Mouse (Mus musculus): ENCODE measurements around the gene Nmrk2.

DNA sequence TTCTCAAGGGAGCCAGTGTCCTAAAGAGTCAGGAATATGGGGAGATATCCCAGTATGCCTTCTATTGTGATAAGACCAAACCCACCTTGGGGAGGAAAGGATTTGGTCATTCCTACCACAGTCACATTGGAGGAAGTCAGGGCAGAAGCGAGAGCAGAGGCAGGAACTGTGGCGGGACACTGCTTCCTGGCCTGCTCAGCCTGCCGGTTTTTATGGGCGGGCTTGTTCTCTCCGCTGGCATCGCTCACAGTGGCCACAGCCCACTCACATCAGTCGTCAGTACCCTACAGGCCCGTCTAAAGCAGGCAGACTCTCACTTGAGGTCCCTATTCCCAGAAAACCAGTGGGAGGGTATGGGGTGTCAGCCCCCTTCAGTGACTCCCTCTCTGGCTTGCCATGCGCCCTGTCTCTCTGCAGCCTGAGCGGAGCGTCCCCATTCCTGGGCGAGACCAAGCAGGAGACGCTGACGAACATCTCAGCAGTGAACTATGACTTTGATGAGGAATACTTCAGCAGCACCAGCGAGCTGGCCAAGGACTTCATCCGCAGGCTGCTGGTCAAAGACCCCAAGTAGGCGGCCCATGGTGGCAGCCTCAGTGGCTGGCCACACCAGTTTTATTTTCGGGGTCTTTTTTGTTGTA lies 10.4 kb downstream of the Nmrk2 start:
- TF ChIP-seq CTCF (conservative IDR thresholded peaks at IDR 0.05; ENCODE audit: insufficient read depth, insufficient read length, low read depth, low read length) (no peak), POLR2A (IDR thresholded peaks at IDR 0.05; ENCODE audit: low read depth, low read length) (no peak)
